Mouse (Mus musculus) hindbrain, embryonic 14.5 days (tissue): ENCODE results near the gene Zfp27. TPM values are rescaled to one million over a fixed set of nuclear protein-coding genes. Genes with fewer than 3 reads are reported as not detected.

Experiments used
- ATAC-seq: fragments of 200-750 bp; cut with Nextera tagmentation; 2 replicates; pipeline ENCODE4 v1.8.0; 2017; ENCODE audit warnings: moderate number of reproducible peaks, mild to moderate bottlenecking, moderate TSS enrichment, moderate library complexity; ENCODE audit not compliant: low FRiP score
- DNase-seq: peaks from one replicate; pipeline ENCODE4 v3.0.0-alpha.2; 2015; ENCODE audit warnings: low spot score
- H3K27ac ChIP-seq: fragments of 300-500 bp; sonication (generic); 2 replicates; pipeline ENCODE4 v1.5.1; 2014; ENCODE audit warnings: mild to moderate bottlenecking, moderate library complexity
- H3K27me3 ChIP-seq: fragments of 300-500 bp; sonication (generic); 2 replicates; pipeline ENCODE4 v1.6.1; 2014; ENCODE audit warnings: mild to moderate bottlenecking, low read length, mixed read lengths; ENCODE audit not compliant: control insufficient read depth, insufficient read depth
- H3K36me3 ChIP-seq: fragments of 300-500 bp; sonication (generic); replicated peaks from 2 replicates; pipeline ENCODE4 v1.6.1; 2014; ENCODE audit not compliant: control insufficient read depth, insufficient read depth
- H3K4me1 ChIP-seq: fragments of 300-500 bp; sonication (generic); replicated peaks from 2 replicates; pipeline ENCODE4 v1.6.1; 2014; ENCODE audit warnings: antibody characterized with exemption, low read length, mixed read lengths; ENCODE audit not compliant: control insufficient read depth, insufficient read depth
- H3K4me2 ChIP-seq: fragments of 300-500 bp; sonication (generic); replicated peaks from 2 replicates; pipeline ENCODE4 v1.6.1; 2014; ENCODE audit warnings: mild to moderate bottlenecking, moderate library complexity
- H3K4me3 ChIP-seq: fragments of 300-500 bp; sonication (generic); replicated peaks from 2 replicates; pipeline ENCODE4 v1.5.1; 2014; ENCODE audit warnings: mild to moderate bottlenecking, low read length
- H3K9ac ChIP-seq: fragments of 300-500 bp; sonication (generic); 2 replicates; pipeline ENCODE4 v1.6.1; 2014
- H3K9me3 ChIP-seq: fragments of 300-500 bp; sonication (generic); 2 replicates; pipeline ENCODE4 v1.6.1; 2016; ENCODE audit warnings: low read length; ENCODE audit not compliant: control insufficient read depth
- WGBS: fragments of 180-500 bp; shearing (Covaris S2); extraction: QIAGEN DNeasy Blood & Tissue Kit; methylation state at CpG from one replicate; pipeline ENCODE4 v1.1.7; 2014; 5-methylcytosine and 5-hydroxymethylcytosine counted together
- microRNA-seq: library from miRNA; unstranded; fragments of <30 nt; microRNA quantifications from one replicate; pipeline ENCODE4, GENCODE M21; 2016
- polyA plus RNA-seq: library from polyadenylated mRNA; unstranded; fragments of >200 nt; fragmentation: Nextera tagmentation; extraction: Ambion mirVana; gene quantifications from 2 replicates; pipeline ENCODE4 v1.2.1, GENCODE M21; 2014

Gene Zfp27
- polyA plus RNA-seq, 1 experiment from 2014 or later, result 17.5 TPM

DNA sequence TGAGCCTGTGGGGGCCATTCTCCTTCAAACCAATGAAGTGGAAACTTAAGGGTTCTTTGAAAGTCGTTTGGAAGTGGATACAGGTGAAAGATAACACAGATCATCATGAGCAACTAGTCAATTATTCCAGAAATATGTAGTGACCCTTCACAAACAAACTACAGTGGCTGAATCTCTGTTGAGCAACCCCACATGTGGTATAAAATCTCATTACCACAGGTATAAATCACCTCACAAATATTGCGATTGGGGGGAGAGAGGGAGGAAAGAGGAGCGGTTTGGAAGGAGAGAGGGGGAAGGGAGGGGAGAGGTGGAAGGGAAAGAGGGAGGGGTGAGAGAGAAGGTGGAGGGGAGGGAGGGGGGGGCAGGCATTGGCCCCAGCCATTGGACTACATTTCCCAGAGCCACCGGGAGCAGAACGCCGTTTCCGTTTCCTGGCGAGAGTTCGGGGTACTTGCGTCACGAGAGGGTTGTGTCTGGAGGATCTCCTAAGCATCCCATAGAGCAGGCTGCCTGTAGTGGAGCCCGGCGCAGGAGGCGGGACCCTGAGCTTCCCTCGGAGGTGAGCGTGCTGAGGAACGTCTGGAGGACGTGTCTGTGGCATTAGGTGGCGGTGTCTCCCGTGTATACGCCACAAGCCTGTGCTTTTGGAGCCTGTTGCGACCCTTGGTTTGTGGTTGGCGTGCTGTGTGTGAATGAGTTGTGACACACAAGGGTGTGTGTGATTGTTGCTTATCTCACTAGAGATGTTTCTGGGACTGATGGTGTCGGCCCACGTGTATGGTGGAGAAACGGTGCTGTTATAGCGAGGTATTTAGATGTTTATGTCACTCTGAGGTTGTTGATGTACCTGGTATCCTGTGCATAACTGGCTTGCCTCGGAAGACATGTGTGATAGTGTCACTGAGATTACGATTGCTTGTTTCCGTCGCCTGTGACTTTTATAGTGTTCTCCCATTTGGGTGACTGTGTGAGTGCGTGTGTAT, 46.5 kb downstream of the Zfp27 start, which contains the start of gene Zfp420:
Gene Zfp420 (plus strand): TSS at position 448 of the 986 bp plus-strand sequence.
- H3K27me3 ChIP-seq, result no peaks in the 10 kb centered on the region
- ATAC-seq, result peak; percentile 98
- H3K4me2 ChIP-seq, result peak within 1 kb of the TSS; percentile 70
- peak; percentile 92 for DNase-seq
- peak within 1 kb of the TSS; percentile 79 for H3K27ac ChIP-seq
- H3K9me3 ChIP-seq, result no peaks in the 10 kb centered on the region
- H3K4me3 ChIP-seq, result peak within 1 kb of the TSS; percentile 64
- peaks cover 6% of the 10 kb centered on the region; the same call in 1 of the 2 replicates for H3K36me3 ChIP-seq
- H3K9ac ChIP-seq, result peak within 1 kb of the TSS; percentile 71
- H3K4me1 ChIP-seq, result peaks cover 9% of the 10 kb centered on the region
- WGBS, result 10% methylated on average over 28 of the region's 32 CpGs

- H3K36me3 ChIP-seq, result peaks cover 12% of the 10 kb centered on the region
- ATAC-seq, result peak; percentile 98
Measured at GRCm38 (mm10) chr7:29853219-29853842, 53.0 kb downstream of the Zfp27 start, which contains the start of gene Zfp940. Gene Zfp940 (minus strand): TSS chr7:29853669.

DNA sequence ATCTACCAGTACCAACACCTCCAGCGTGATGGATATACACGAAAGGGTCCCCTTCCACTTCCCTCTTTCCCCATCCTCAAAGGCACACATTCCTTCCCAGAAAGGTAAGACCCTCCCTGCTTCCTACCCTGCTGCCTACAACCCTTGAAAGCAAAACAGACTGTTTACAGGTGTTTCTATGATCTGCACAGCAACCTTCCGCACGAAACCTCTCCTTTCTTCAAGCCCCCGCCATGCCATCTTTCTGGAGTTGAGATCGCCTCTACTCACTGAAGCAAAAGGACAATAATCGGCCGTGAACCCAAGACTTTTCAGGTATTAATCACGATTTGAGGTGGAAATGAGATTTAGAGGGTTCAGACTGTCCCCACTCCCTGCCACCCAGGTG, 53.5 kb downstream of the Zfp27 start:
- WGBS, result 57% methylated on average over 9 of the region's 9 CpGs
- no peaks in the 10 kb centered on the region for H3K9me3 ChIP-seq
- peak overlapping the region; percentile 67 for H3K9ac ChIP-seq
- H3K27ac ChIP-seq, result 0 out of 2 replicates have a peak overlapping the region, but pooled peaks have one; percentile 62
- H3K27me3 ChIP-seq, result no peaks in the 10 kb centered on the region
- H3K4me1 ChIP-seq, result no peaks in the 10 kb centered on the region
- no peak for DNase-seq
- peak overlapping the region; percentile 46 for H3K4me3 ChIP-seq
- no peak for ATAC-seq
- H3K4me2 ChIP-seq, result peak overlapping the region; percentile 66
- peaks cover 12% of the 10 kb centered on the region for H3K36me3 ChIP-seq

More at GRCm38 (mm10) chr7:29853219-29853842, 53.0 kb downstream of the Zfp27 start, which contains the start of gene Zfp940:
- Histone ChIP-seq H3K27me3 (no peaks in the 10 kb centered on the region), H3K4me2 (peak within 1 kb of the TSS; percentile 66), H3K4me3 (peak within 1 kb of the TSS; percentile 46), H3K9ac (peak within 1 kb of the TSS; percentile 67), H3K4me1 (no peaks in the 10 kb centered on the region), H3K9me3 (no peaks in the 10 kb centered on the region), H3K27ac (peak within 1 kb of the TSS; percentile 62)
- 1% methylated on average over 21 of the region's 21 CpGs for WGBS
- DNase-seq, result peak; percentile 96

GRCm38 (mm10) chr7:29844616-29845015, 61.8 kb downstream of the Zfp27 start:
- no peak overlapping the region for H3K4me3 ChIP-seq
- H3K36me3 ChIP-seq, result peaks cover 52% of the 10 kb centered on the region
- no peaks in the 10 kb centered on the region for H3K9me3 ChIP-seq
- no peaks in the 10 kb centered on the region for H3K4me1 ChIP-seq
- no peak for DNase-seq
- H3K4me2 ChIP-seq, result no peak overlapping the region
- H3K27ac ChIP-seq, result no peak overlapping the region
- H3K27me3 ChIP-seq, result no peaks in the 10 kb centered on the region
- no peak overlapping the region for H3K9ac ChIP-seq
- no peak for ATAC-seq
- WGBS, result 93% methylated on average over 5 of the region's 5 CpGs

Small RNAs within 50 kb of the gene (microRNA-seq; reads per million reads assigned to microRNA genes)
- not detected for gene Mir7668

Other genes starting within 250 kb of the Zfp27 start
- gene Catsperg2, start 179.5 kb downstream of the Zfp27 start, polyA plus RNA-seq, result 0.17 and 0.26 TPM in 2 replicates
- gene Zfp84, start 138.0 kb downstream of the Zfp27 start, polyA plus RNA-seq, result 17.0 and 19.5 TPM in 2 replicates
- 13.1 and 13.4 TPM in 2 replicates for gene Zfp30, start 122.6 kb downstream of the Zfp27 start, polyA plus RNA-seq
- 29.4 and 31.5 TPM in 2 replicates for gene Zfp790, start 90.5 kb downstream of the Zfp27 start, polyA plus RNA-seq
- gene Zfp940, start 52.9 kb downstream of the Zfp27 start, polyA plus RNA-seq, result 12.6 and 16.1 TPM in 2 replicates
- 21.7 and 23.6 TPM in 2 replicates for gene Zfp420, start 46.6 kb downstream of the Zfp27 start, polyA plus RNA-seq
- gene Zfp383, start 1.7 kb upstream of the Zfp27 start, polyA plus RNA-seq, result 7.8 and 8.4 TPM in 2 replicates
- gene Zfp74, start 47.5 kb upstream of the Zfp27 start, polyA plus RNA-seq, result 17.7 and 23.0 TPM in 2 replicates
- 4.3 and 4.5 TPM in 2 replicates for gene Zfp568, start 77.4 kb upstream of the Zfp27 start, polyA plus RNA-seq
- 10.9 and 13.6 TPM in 2 replicates for gene Zfp14, start 144.8 kb upstream of the Zfp27 start, polyA plus RNA-seq
- gene Zfp82, start 166.3 kb upstream of the Zfp27 start, polyA plus RNA-seq, result 10.3 and 12.2 TPM in 2 replicates
- 0.96 and 2.2 TPM in 2 replicates for gene Gm26920, start 183.8 kb upstream of the Zfp27 start, polyA plus RNA-seq
- gene Zfp566, start 184.0 kb upstream of the Zfp27 start, polyA plus RNA-seq, result 14.3 and 15.0 TPM in 2 replicates
- gene Zfp260, start 188.2 kb upstream of the Zfp27 start, polyA plus RNA-seq, result 88.6 and 97.8 TPM in 2 replicates
- gene Zfp382, start 215.4 kb upstream of the Zfp27 start, polyA plus RNA-seq, result 14.6 and 15.5 TPM in 2 replicates